Mouse (Mus musculus) neutrophil, adult 65 days (primary cell): ENCODE data around the gene Lxn. TPM values are rescaled to one million over a fixed set of nuclear protein-coding genes. Genes with fewer than 3 reads are reported as not detected.

Source experiments
- total RNA-seq: library from RNA; stranded (reverse); gene quantifications from 2 replicates; pipeline ENCODE4 v1.2.4, GENCODE M21; 2023

Gene Lxn
- 8.4 and 8.9 TPM in 2 replicates for total RNA-seq

GRCm38 (mm10) chr3:67463450-67464372 is at the start of gene Lxn:
TSS of gene Lxn (minus strand) at chr3:67463926.

GRCm38 (mm10) chr3:67429999-67430380 is 33.7 kb downstream of the Lxn start, which contains the start of gene Gfm1:
TSS of gene Gfm1 (plus strand) at chr3:67430096.

Other genes with a start within 250 kb of the Lxn start
- gene Mlf1, start 89.8 kb downstream of the Lxn start, total RNA-seq: 2.0 and 2.3 TPM in 2 replicates
- not detected in 2 replicates for gene Gm17402, start 88.8 kb downstream of the Lxn start, total RNA-seq
- 14.7 and 15.2 TPM in 2 replicates for gene Gfm1, start 33.8 kb downstream of the Lxn start, total RNA-seq
- gene Rarres1, start 51.6 kb upstream of the Lxn start, total RNA-seq: not detected in 2 replicates
- 44.3 and 55.1 TPM in 2 replicates for gene Mfsd1, start 118.8 kb upstream of the Lxn start, total RNA-seq